Mouse (Mus musculus) NIH3T3 (cell line): ENCODE data around the gene Cntd1.

ENCODE experiments used
- DNase-seq: peaks from one replicate; pipeline ENCODE4 v3.0.0-alpha.2; 2012; ENCODE audit warnings: low read depth

Gene Cntd1

GRCm38 (mm10) chr11:101253613-101254389 is 25.0 kb upstream of the Cntd1 start, which contains the start of gene Vps25:
Gene Vps25, plus strand, starts transcription at chr11:101253707.
- DNase-seq = peak; percentile 90

GRCm38 (mm10) chr11:101255826-101256775 is 22.7 kb upstream of the Cntd1 start:
- DNase-seq = peak; percentile 45

GRCm38 (mm10) chr11:101259261-101259712 is 19.5 kb upstream of the Cntd1 start:
- DNase-seq = peak; percentile 93

GRCm38 (mm10) chr11:101259948-101260825 is 18.6 kb upstream of the Cntd1 start, which contains the start of gene Wnk4:
Gene Wnk4, plus strand, starts transcription at chr11:101260567.
- peak; percentile 84 for DNase-seq

GRCm38 (mm10) chr11:101260826-101261380 is 17.9 kb upstream of the Cntd1 start:
- no peak for DNase-seq

- DNase-seq = no peak
Observed at GRCm38 (mm10) chr11:101262272-101262967, 16.4 kb upstream of the Cntd1 start.

GRCm38 (mm10) chr11:101263138-101263988 is 15.4 kb upstream of the Cntd1 start:
- DNase-seq = no peak

- no peak for DNase-seq
Observed at GRCm38 (mm10) chr11:101263989-101264280, 14.9 kb upstream of the Cntd1 start.

GRCm38 (mm10) chr11:101264954-101265471 is 13.8 kb upstream of the Cntd1 start:
- no peak for DNase-seq

- DNase-seq = peak; percentile 56
Observed at GRCm38 (mm10) chr11:101265906-101266305, 12.9 kb upstream of the Cntd1 start.

- DNase-seq = no peak
Observed at GRCm38 (mm10) chr11:101269577-101270116, 9.2 kb upstream of the Cntd1 start.

- no peak for DNase-seq
Observed at GRCm38 (mm10) chr11:101272446-101272845, 6.4 kb upstream of the Cntd1 start.

- DNase-seq = no peak
Observed at GRCm38 (mm10) chr11:101275309-101275708, 3.5 kb upstream of the Cntd1 start.

GRCm38 (mm10) chr11:101276319-101277070 is 2.3 kb upstream of the Cntd1 start:
- DNase-seq = no peak

GRCm38 (mm10) chr11:101277381-101278222 is 1.2 kb upstream of the Cntd1 start:
- DNase-seq = peak; percentile 82

GRCm38 (mm10) chr11:101279193-101279569 is 369 bp downstream of the Cntd1 start:
- no peak for DNase-seq

GRCm38 (mm10) chr11:101280837-101281236 is 2.0 kb downstream of the Cntd1 start:
- no peak for DNase-seq

GRCm38 (mm10) chr11:101282896-101283295 is 4.1 kb downstream of the Cntd1 start:
- DNase-seq = no peak
